Mouse (Mus musculus) lung, embryonic 16.5 days (tissue): ENCODE data around the gene Gtf2h5. TPM values are rescaled to one million over a fixed set of nuclear protein-coding genes. Genes with fewer than 3 reads are reported as not detected.

Source experiments
- ATAC-seq: fragments of 200-750 bp; cut with Nextera tagmentation; 2 replicates; pipeline ENCODE4 v1.8.0; 2017; ENCODE audit warnings: low read depth, mild to moderate bottlenecking, moderate library complexity
- H3K27ac ChIP-seq: fragments of 300-500 bp; sonication (generic); 2 replicates; pipeline ENCODE4 v1.5.1; 2014; ENCODE audit warnings: mild to moderate bottlenecking, control low read depth, low read length
- H3K27me3 ChIP-seq: fragments of 300-500 bp; sonication (generic); 2 replicates; pipeline ENCODE4 v1.6.1; 2014; ENCODE audit warnings: low read depth, low read length, mixed read lengths; ENCODE audit not compliant: control insufficient read depth, insufficient read depth
- H3K36me3 ChIP-seq: fragments of 300-500 bp; sonication (generic); 2 replicates; pipeline ENCODE4 v1.6.1; 2014; ENCODE audit warnings: low read length; ENCODE audit not compliant: control insufficient read depth, insufficient read depth
- H3K4me1 ChIP-seq: fragments of 300-500 bp; sonication (generic); replicated peaks from 2 replicates; pipeline ENCODE4 v1.6.1; 2014; ENCODE audit warnings: low read length, mixed read lengths; ENCODE audit not compliant: control insufficient read depth, insufficient read depth
- H3K4me2 ChIP-seq: fragments of 300-500 bp; sonication (generic); 2 replicates; pipeline ENCODE4 v1.6.1; 2014; ENCODE audit warnings: low read depth, low read length, control low read depth
- H3K4me3 ChIP-seq: fragments of 300-500 bp; sonication (generic); 2 replicates; pipeline ENCODE4 v1.5.1; 2014; ENCODE audit warnings: mild to moderate bottlenecking, low read length, control low read depth
- H3K9ac ChIP-seq: fragments of 300-500 bp; sonication (generic); 2 replicates; pipeline ENCODE4 v1.6.1; 2014; ENCODE audit warnings: low read length, control low read depth
- H3K9me3 ChIP-seq: fragments of 300-500 bp; sonication (generic); 2 replicates; pipeline ENCODE4 v1.6.1; 2016; ENCODE audit warnings: low read length; ENCODE audit not compliant: control insufficient read depth
- WGBS: fragments of 180-500 bp; shearing (Covaris S2); extraction: QIAGEN DNeasy Blood & Tissue Kit; methylation state at CpG from one replicate; pipeline ENCODE4 v1.1.7; 2014; 5-methylcytosine and 5-hydroxymethylcytosine counted together
- polyA plus RNA-seq: library from polyadenylated mRNA; unstranded; fragments of >200 nt; fragmentation: Nextera tagmentation; extraction: Ambion mirVana; gene quantifications from 2 replicates; pipeline ENCODE4 v1.2.1, GENCODE M21; 2015

Gene Gtf2h5
- 172 and 179 TPM in 2 replicates for polyA plus RNA-seq

DNA sequence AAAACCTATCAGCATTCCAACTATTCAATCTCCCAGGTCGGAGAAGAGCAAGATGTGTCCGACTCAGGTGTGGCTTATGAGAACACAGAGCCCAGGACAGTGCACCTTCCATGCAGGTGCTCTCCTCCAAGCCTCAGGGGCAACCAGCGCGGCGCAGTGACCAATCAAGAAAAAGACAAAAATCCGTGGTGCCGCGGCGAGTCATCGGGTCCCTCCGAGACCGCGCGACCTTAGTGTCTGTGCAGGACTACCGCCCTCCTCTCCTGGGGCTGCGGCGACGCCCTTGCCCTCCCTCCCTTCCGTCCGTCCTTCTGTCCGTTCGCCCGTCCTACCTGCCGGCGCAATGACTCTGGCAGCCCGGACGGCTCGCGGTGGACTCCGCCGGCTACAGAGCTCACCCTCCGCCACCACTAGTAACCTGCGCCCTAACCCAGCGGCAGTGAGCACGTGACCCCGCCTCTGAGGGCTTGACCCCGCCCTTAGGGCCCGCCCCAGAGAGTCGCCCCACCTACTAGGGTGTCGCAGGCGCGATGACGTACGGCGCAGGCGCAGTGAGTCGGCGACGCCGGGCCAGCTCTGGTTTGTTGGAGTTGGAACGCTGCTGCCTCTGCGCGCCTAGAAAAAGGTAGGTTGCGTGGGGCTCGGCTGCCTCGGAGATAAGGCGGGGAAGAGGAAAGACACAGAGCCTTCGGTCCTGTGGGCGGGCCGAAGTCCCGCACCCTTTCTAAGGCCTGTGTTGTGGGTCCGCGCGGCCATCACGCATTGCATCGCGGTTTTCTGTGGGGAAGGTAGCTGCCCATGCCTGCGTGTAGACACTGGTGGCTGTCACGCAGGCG lies at the start of gene Gtf2h5, which contains the start of gene Serac1:
Gene Gtf2h5, plus strand, starts transcription at position 500 of the 836 bp plus-strand sequence.
Gene Serac1, minus strand, starts transcription at position 455 of the 836 bp plus-strand sequence.
- Histone ChIP-seq H3K4me3 (peak within 1 kb of the TSS; percentile 64), H3K27me3 (no peaks in the 10 kb centered on the region), H3K9ac (peak within 1 kb of the TSS; percentile 80), H3K27ac (peak within 1 kb of the TSS; percentile 70), H3K4me1 (peaks cover 7% of the 10 kb centered on the region; the same call in 1 of the 2 replicates), H3K4me2 (peak within 1 kb of the TSS; percentile 89), H3K36me3 (peaks cover 2% of the 10 kb centered on the region; the same call in 1 of the 2 replicates), H3K9me3 (no peaks in the 10 kb centered on the region)
- WGBS, result under 1% methylated on average over 70 of the region's 70 CpGs
- ATAC-seq, result peak; percentile 100

DNA sequence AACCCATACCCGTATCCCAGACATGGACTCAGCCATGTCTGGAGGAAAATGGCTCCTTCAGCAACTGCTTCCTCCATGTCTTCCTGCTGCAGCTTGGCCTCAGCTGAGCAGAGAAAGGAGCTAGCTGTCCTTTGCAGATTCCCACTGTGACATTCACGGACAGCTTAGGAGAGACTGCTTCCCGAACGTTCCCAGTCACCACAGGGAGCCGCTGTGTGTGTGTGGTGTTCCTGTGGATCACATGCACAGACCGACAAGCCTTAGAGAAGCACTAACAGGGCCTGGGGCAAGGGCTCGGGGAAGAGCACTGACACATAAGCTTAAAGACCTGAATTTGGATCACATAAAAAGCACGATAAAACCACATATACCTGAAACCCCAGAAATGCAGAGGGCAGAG lies 43.9 kb upstream of the Gtf2h5 start:
- Histone ChIP-seq H3K36me3 (no peaks in the 10 kb centered on the region; the same call in 1 of the 2 replicates), H3K4me3 (no peak overlapping the region), H3K4me1 (no peaks in the 10 kb centered on the region), H3K27me3 (no peaks in the 10 kb centered on the region), H3K9me3 (no peaks in the 10 kb centered on the region), H3K9ac (no peak overlapping the region), H3K4me2 (no peak overlapping the region), H3K27ac (no peak overlapping the region)
- ATAC-seq, result no peak
- WGBS, result 58% methylated on average over 8 of the region's 8 CpGs

DNA sequence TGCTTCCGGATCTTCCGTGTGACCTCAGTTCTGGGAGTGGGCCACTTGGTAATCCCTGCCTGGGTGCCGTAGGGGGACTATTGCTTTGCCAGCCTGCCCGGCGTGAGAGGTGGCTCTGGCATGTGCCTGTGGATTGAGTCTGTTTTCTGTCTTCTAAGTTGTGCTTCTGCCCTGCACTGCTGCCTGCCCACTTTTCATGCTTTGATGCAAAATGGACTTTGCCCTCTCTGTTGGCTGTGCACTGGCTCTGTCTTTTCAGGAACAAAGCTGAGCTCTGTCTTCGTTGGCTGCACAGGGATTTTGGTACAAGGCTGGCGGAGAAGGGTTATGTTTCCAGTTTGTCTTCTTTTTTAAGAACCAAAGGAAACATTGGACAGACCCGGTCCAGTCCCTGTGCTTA lies 43.1 kb upstream of the Gtf2h5 start:
- no peak overlapping the region for H3K4me2 ChIP-seq
- ATAC-seq, result no peak

DNA sequence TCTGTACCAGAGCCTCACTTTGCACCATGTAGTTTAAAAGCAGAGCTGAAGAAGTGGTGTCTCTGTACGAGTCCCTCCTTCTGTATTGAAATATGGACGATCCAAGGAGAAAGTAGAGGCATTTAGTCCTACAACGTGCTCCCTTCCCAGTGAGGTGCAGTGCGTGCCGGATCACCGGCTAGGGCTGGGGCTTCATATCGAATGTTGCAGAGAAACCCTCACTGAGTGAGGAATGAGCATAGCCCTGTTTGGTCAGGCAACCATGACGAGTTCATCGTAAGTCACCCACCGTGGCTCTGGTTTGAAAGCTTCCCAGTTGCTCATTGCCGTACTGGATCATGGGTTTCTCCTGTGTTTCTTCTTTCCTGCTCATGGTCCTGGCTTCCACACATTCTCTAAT lies 42.7 kb upstream of the Gtf2h5 start:
- Histone ChIP-seq H3K36me3 (no peaks in the 10 kb centered on the region; the same call in 1 of the 2 replicates), H3K27ac (no peak overlapping the region), H3K4me1 (no peaks in the 10 kb centered on the region), H3K27me3 (no peaks in the 10 kb centered on the region), H3K9ac (no peak overlapping the region), H3K4me3 (no peak overlapping the region), H3K9me3 (no peaks in the 10 kb centered on the region), H3K4me2 (no peak overlapping the region)
- WGBS, result 86% methylated on average over 11 of the region's 11 CpGs
- no peak for ATAC-seq

More for the DNA sequence above, 43.1 kb upstream of the Gtf2h5 start:
- H3K9ac ChIP-seq, result no peak overlapping the region
- H3K9me3 ChIP-seq, result no peaks in the 10 kb centered on the region
- no peaks in the 10 kb centered on the region for H3K27me3 ChIP-seq
- no peak overlapping the region for H3K27ac ChIP-seq
- whole genome bisulfite sequencing, result 86% methylated on average over 8 of the region's 8 CpGs
- no peaks in the 10 kb centered on the region; the same call in 1 of the 2 replicates for H3K36me3 ChIP-seq
- H3K4me1 ChIP-seq, result no peaks in the 10 kb centered on the region
- H3K4me3 ChIP-seq, result no peak overlapping the region

DNA sequence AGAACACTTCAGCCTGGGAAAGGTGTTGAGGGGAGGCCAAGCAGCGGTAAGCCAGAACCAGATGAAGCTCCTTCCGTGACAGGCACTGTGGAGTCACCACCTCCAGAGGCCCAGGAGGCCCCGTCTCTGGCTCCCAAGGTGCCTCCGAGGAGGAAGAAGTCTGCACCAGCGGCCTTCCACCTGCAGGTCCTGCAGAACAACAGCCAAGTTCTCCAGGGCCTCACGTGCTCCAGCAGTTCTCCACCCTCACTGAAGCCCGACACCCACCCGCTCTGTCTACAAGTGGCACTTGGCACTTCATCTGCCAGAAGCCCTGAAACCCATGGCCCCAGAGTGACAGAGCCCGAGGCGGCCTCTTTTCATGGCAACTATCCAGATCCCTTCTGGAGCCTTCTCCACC lies 42.1 kb upstream of the Gtf2h5 start:
- Histone ChIP-seq H3K36me3 (no peaks in the 10 kb centered on the region; the same call in 1 of the 2 replicates), H3K27me3 (no peaks in the 10 kb centered on the region), H3K4me2 (no peak overlapping the region), H3K9ac (no peak overlapping the region), H3K4me1 (no peaks in the 10 kb centered on the region), H3K27ac (no peak overlapping the region), H3K9me3 (no peaks in the 10 kb centered on the region), H3K4me3 (no peak overlapping the region)
- peak; percentile 60; the same call in 1 of the 2 replicates for ATAC-seq
- 70% methylated on average over 10 of the region's 10 CpGs for WGBS

DNA sequence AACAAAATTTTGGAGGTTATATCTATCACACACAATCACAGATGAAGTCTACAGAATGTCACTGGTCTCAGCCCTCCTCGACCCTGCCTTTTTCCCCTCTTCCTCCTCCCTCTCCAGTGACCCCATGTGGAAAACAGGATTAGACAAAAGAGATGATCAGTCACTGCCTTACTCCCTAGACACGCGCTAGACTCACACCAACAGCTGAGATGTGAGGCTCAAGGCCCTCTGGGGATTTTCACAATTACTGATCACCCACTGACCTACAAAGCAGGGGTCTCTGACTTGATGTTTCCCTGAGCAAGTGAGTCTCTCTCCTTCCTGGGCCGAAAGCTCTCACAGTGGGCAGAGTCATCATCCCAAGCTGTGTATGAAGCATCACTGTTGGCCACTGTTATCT lies 26.8 kb upstream of the Gtf2h5 start:
- ATAC-seq, result no peak
- WGBS, result 74% methylated on average over 4 of the region's 4 CpGs
- H3K4me1 ChIP-seq, result no peaks in the 10 kb centered on the region

DNA sequence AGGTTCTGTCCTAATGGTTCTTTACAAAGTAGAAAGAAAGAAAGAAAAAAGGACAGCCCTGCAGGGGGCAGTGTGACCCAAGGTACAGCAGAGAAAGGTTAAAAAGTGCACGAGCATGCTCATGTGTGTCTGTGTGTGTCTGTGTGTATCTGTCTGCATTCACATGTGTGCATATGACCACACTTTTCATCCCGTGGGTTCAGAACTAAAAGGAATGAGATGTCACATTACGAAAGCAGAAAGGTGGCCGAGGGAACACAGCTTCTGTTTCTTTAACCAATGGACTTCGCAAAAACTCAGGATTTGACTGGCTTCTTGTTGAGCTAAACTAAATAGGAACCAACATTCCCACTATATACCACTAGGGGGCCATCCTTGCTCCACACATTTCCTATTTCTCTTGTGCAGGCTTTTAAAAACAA lies 24.6 kb upstream of the Gtf2h5 start:
- Histone ChIP-seq H3K27ac (no peak overlapping the region), H3K9me3 (no peaks in the 10 kb centered on the region), H3K36me3 (0 out of 2 replicates have a peak, but pooled peaks cover 4% of the 10 kb centered on the region), H3K4me1 (no peaks in the 10 kb centered on the region), H3K9ac (no peak overlapping the region), H3K4me3 (no peak overlapping the region), H3K4me2 (peak overlapping the region; percentile 29; the same call in 1 of the 2 replicates), H3K27me3 (no peaks in the 10 kb centered on the region)
- no peak for ATAC-seq
- WGBS, result 25% methylated on average over 5 of the region's 5 CpGs

More for the DNA sequence above, 26.8 kb upstream of the Gtf2h5 start:
- H3K27ac ChIP-seq, result no peak overlapping the region
- no peak overlapping the region for H3K9ac ChIP-seq
- H3K9me3 ChIP-seq, result no peaks in the 10 kb centered on the region
- no peak overlapping the region for H3K4me3 ChIP-seq
- no peaks in the 10 kb centered on the region for H3K27me3 ChIP-seq
- H3K4me2 ChIP-seq, result no peak overlapping the region
- H3K36me3 ChIP-seq, result 0 out of 2 replicates have a peak, but pooled peaks cover 2% of the 10 kb centered on the region

DNA sequence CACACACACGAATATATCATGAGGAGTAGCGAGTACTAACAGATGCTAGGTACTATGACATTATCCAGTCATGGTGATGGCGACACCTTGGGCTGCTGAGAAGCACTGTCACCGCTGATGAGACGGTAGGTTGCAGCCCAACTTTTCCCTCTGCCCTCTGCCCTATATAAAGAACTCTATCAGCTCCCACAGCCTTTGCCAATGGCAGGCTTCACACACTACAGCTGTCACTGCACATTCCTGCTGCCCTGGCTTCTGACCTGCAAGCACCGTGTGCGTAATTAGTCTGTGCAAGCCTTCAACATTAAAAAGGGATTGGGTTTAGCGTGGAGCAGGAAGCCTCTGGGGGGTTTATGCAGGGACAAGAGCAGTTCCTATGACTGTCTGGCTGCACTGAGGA lies 16.8 kb upstream of the Gtf2h5 start:
- H3K4me3 ChIP-seq, result no peak overlapping the region
- H3K9me3 ChIP-seq, result no peaks in the 10 kb centered on the region
- no peak overlapping the region for H3K4me2 ChIP-seq
- H3K27me3 ChIP-seq, result no peaks in the 10 kb centered on the region
- H3K36me3 ChIP-seq, result peaks cover 5% of the 10 kb centered on the region
- no peaks in the 10 kb centered on the region for H3K4me1 ChIP-seq
- H3K9ac ChIP-seq, result no peak overlapping the region
- 78% methylated on average over 8 of the region's 8 CpGs for WGBS
- H3K27ac ChIP-seq, result no peak overlapping the region
- ATAC-seq, result no peak

DNA sequence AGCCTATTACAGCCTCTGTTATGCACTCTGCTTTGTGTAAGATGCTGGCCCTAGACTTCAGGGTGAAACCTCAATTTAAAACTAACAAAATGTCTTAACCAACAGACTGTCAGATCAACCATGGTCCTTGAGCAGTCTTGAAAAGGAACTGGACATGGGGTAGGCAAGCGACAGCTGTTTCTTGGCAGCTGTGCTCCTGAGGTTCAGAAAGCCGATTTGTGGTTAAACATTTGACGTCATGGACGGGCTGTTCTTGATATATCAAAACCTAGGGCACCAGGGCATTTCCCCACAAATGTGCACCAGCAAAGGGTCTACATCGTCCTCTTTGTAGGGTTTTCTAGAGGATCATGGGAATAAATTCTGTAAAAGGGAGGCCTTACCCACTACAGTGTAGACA lies 16.1 kb upstream of the Gtf2h5 start:
- 79% methylated on average over 5 of the region's 5 CpGs for WGBS
- Histone ChIP-seq H3K9me3 (no peaks in the 10 kb centered on the region), H3K36me3 (peaks cover 5% of the 10 kb centered on the region), H3K9ac (no peak overlapping the region), H3K27ac (no peak overlapping the region), H3K4me2 (no peak overlapping the region), H3K4me3 (no peak overlapping the region), H3K27me3 (no peaks in the 10 kb centered on the region), H3K4me1 (no peaks in the 10 kb centered on the region)
- ATAC-seq, result no peak
